Mouse (Mus musculus): ENCODE measurements around the gene Cdsn.

GRCm38 (mm10) chr17:35515911-35516640, 35.9 kb upstream of the Cdsn start:
- TF ChIP-seq CTCF (IDR thresholded peaks at IDR 0.05; ENCODE audit: insufficient read depth, low read length) (no peak), POLR2A (IDR thresholded peaks at IDR 0.05; ENCODE audit: borderline replicate concordance, extremely low read depth, low read depth, low read length) (no peak)

Data from lung, adult 2 months (tissue).